Mouse (Mus musculus): ENCODE results near the gene Lrguk.

- no peak for TF ChIP-seq CTCF (IDR thresholded peaks at IDR 0.05; ENCODE audit: low read depth)
- TF ChIP-seq EP300 (IDR thresholded peaks at IDR 0.05; ENCODE audit: low read depth): no peak
These were observed 42.1 kb upstream of the Lrguk start for GRCm38 (mm10) chr6:33987132-33987531.
